Mouse (Mus musculus) kidney, adult 11 months (tissue): ENCODE data around the gene Prr19.
A peak's percentile ranks its signal among the peaks of the same experiment; 100 is the strongest.
"Not testable (repeated sequence)": the region's sequence is repeated elsewhere in the genome, so short reads cannot be mapped to it uniquely, and the experiment has no call there.

Experiments
- DNase-seq: peaks from one replicate; pipeline ENCODE4 v3.0.0; 2022

Gene Prr19

DNA sequence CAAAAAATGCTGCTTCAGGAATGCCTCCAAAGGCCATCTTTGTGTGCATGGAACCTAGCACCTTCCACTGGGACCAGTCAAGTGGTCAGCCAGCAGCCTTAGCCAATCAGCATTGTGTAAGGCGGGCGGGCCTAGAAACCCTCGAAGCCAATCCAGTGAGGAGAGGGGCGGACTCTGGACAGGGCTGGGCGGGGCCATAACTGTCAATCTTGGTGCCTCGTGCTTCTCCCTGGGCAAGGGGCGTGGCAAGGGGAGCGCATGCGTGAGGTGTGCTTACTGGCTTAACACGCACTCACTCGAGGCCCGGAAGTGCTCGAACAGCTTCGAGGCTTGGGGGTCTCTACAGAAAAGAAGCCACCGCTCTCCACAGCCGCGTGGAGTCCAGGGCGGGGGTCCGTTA, at the start of gene Prr19:
TSS of gene Prr19 (plus strand) at position 349 of the 400 bp plus-strand sequence.
- no peak for DNase-seq

DNA sequence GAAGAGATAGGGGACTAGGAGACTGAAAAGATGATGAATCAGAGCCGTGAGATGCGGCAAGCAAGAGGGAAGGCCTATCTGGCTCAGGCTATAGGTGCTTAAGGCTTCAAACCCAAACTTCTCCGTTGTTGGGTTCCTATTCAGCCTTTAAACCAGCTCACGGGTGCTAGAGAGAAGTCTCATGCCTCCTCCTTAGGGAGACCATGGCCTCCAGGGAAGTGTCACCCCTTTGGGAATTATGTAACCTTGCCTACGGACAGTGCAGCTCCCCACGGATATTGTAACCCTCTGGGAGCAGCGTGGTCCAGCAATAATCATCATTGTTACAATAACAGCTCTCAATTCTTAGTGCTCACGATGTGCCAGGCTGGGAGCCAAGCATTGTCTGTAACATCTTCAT, 49.4 kb upstream of the Prr19 start:
- peak; percentile 19 for DNase-seq

DNA sequence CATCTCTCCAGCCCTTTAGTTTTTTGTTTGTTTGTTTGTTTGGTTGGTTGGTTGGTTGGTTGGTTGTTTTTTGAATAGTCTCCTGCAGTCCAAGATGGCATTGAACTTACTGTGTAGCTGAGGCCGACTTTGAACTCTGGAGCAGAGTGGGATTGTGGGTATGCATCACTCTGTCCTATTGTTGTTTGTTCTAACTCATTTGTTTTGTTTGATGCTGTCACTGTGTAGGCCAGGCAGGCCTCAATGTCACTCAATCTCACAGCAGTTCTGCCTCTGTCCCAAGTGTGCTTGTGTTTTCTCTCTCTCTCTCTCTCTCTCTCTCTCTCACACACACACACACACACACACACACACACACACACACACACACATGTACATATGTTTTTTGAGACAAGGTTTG, 39.3 kb upstream of the Prr19 start:
- DNase-seq, result no peak

DNA sequence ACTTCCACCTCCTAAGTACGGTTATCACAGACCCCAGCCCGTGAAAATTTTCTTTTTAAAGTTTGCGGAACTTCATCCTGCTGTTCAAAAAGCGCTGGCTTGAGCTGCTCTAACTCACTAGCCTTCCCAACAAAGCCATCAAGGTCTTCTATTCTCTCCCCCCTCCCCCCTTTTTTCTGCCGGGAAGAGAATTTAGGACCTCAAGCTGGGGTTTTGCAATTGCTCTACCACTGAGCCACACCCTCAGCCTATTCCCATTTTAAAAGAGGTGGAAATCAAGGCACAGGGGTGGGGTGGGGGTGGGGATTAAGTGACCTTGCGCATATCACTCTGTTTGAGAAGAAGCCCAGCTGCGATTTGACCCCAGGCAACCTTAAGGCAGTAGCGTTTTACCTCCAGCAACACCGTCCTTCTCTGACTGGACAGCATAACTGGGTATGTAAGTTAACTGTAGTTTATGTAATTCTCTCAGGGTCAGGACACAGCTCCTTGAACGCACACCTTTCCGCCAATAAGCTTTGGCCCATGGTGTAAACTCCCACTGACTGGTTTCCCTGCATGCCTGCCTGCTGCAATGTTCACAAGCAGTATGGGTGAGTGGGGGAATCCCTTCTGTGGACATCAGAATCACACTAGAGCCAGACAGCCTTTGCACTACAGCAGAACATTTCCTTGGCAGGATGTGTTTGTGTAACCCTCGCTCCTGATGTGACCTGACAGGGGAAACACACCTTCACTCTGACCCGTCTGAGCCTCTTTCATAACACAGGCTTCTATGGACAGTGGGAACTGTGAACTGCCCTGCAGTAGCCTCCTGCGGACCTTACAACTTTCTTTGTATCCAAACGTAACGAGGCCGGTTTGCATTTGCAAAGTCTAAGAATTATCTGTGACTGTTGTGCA, 37.0 kb upstream of the Prr19 start:
- DNase-seq, result peak; percentile 28

DNA sequence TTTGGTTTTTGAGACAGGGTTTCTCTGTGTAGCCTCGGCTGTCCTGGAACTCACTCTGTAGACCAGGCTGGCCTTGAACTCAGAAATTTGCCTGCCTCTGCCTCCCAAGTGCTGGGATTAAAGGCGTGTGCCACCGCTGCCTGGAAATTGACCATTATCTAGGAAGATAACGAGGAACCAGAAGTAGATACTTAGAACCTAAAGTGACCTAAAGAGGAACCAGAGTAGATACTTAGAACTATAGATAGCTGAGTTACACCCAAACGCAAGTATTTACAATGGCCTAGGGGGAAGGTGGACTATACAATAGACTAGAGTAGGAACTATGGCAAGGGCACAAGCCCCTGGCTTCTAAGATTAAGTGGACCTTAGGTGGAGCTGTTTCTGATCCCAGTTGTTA, 35.5 kb upstream of the Prr19 start:
- DNase-seq, result not testable (repeated sequence)

DNA sequence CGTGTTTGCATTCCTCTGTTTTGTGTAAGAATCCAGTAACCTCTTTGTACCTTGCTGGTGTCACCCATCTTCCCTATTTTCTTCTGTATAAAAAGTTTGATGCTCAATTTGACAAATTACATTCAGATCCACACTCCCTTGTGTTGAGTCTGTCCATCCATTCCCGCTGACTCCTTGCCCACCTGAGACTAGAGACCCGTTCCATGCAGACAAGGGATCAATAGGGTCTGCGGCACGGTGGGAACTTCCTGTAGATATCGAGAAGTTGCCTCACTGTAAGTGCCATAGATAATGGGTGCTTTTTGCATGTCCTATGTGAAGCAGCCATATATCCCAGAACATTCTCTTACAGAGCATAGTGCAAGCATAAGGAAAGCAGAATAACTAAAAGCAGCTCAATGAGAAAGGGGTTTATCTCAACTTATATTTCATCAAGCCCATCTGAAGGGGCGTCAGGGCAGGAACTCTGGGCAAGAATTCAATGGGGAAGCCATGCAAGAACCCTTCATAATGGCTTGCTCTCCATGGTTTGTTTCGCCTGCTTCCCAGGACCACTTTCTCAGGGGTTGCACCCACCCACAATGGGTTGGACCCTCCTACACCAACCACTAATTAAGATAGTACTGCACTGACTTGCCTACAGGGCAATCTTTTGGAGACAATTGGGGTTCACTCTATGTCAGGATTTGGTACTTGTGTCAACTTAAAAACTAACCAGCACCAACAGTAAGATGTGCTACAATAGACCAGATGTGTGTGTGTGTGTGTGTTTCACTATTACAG, 34.8 kb upstream of the Prr19 start:
- peak; percentile 36 for DNase-seq

DNA sequence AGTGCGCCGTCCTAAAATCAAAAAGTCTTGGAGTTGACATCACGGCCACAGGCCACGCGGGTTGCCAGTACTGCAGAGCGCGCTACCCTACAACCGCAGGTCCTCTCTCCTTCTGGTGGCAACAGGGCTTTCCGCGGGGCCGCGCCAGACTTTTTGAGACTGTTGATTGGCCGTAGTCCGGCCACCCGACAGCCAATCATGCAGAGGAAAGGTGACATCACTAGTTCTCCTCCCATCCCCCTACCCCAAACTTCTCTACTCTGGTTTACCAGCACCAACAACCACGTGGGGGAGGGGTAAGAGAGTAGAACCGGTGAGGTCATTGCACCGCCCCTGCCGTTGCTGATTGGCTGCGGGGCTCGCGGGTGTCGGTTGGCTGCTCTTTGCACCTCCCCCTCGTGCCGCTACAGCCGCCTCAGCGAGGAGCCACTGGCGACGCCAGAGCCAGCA, 33.9 kb upstream of the Prr19 start, which contains the start of gene Cic:
TSS of gene Cic (plus strand) at position 404 of the 450 bp plus-strand sequence.
- DNase-seq, result peak; percentile 100

DNA sequence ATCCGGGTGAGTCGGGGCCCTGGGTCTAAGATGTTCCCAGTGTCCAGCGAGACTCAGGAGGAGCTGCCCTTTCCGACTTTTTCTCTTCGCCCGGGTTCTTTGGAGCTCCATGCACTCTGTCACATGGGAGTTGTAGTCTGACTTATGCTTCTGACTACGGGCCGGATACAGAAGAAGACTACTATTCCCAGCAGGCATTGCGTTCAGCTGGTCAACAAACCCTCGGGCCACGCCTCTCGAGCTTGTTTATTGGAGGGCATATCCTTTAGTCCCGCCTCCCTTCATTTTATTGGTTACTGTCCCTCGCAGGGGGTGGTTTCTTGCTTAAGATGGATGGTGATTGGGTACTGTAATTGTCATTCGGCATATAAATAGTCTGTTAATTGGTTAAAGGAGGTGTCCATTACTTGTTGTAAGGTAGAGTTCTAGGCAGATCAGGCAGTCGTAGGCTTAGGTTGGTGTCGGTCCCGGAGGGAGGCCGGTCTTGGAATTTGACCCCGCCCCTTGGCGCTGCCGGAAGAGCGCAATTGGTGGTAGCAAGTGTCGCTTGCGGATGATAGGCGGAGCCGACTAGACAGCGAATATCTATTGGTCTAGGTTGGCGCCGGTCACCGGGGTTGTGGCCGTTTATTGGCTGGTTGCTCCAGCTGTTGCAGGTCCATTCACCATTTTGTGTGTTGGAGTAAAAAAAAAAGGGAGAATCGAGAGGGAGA, 33.3 kb upstream of the Prr19 start:
- DNase-seq, result peak; percentile 100

DNA sequence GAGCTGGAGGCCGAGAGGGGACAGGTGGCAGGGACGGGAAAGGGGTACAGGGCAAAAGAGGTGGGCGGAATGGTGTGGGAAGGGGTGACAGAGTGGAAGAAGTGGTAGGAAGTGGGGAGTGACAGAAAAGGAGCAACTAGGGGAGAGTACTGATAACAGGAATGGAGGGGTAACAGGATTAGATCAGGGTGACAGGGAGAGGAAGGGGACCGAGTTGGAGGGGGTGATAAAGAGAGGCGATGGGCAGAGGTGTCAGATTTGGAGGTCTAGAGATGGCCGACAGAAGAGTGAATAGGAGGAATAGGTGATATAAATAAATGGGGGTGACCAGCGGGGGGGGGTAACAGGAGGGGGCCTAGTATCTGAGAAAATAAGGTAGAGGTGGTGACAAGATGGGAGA, 32.6 kb upstream of the Prr19 start:
- no peak for DNase-seq

DNA sequence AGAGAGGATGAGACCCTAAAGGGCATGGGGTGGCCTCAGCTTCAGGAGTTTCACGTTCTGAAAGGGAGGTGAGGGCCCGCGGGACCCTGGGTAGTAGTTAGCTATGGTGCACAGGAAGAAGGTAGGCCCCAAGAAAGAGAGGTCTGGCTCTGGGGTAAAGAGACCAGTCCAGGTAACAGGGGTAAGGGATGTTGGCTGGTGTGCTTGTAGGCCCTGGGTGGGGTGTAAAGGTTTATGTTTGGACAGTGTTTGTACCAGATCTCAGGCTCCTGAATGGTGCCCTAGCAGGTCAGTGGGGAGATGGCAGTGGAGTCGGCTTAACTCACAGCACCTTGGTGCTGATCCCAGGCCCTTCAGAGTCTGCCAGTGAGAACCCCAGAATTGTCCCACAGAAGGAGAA, 32.2 kb upstream of the Prr19 start:
- no peak for DNase-seq

DNA sequence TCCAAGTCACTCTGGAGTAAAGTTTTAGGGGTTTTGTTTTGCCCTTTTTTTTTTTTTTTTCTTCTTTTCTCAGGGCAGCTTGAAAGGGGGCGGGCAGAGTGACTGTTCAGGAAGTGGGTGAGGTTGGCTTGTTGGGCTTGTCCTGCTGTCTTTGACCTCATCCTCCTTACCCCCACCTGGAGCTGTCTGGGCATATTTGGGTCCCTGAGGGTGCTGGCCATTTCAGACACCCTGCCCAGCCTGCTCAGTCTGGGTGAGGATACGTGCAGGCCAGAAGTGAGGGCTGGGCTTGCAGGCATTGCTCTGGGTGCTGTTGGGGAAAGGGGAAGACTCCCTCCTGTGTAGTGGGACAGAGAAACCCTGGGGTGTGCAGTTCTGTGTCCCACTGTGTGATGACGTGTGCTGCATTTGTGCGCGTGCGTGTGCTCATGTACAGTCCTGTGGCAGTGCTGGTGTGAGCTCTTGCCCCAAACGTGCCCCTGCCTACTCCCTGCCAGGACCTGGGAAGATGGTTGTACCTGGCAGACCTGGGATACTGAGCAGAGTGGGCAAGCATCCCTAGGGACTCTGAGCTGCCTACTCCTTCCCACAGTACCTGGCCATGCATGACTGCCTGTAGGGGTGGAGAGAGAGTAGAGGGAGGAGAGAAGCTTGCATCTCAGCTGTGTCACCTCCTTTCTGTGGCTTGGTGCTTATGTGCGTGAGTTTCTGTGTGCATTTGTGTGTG, 31.5 kb upstream of the Prr19 start:
- no peak for DNase-seq

DNA sequence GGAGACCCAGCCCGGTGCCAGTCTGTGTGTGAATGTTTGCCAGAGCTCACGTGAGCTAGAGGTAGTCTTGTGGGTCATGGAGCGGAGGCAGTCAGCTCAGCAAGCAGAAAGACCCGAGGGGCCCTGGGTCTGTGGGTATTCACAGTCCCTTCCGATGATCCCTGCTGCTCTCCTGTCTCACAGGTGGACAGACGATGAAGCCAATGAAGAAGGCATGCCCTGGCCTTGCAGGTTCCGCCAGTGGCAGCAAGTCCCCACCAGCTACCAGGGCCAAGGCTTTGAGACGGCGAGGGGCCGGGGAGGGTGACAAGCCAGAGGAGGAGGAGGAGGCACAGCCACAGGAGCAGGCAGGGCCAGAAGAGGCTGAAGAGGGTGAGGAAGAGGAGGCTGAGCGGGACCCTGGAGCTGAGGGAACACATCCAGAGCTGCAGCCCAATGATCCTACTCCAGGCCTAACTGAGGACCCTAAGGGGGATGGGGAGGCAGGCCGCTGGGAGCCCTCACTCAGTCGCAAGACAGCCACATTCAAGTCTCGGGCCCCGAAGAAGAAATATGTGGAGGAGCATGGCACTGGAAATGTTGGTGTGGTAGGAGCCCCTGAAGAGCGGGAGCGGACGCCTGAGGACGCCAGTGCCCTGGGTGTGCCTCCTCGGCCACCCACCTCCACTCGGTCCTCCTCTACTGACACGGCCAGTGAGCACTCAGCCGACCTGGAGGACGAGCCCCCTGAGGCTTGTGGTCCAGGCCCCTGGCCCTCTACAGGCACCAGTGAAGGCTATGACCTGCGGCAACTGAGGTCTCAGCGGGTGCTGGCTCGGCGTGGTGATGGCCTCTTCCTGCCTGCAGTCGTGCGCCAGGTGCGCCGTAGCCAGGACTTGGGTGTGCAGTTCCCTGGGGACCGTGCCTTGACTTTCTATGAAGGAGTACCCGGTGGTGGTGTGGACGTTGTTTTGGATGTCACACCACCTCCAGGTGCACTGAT, 30.3 kb upstream of the Prr19 start:
- peak; percentile 15 for DNase-seq

DNA sequence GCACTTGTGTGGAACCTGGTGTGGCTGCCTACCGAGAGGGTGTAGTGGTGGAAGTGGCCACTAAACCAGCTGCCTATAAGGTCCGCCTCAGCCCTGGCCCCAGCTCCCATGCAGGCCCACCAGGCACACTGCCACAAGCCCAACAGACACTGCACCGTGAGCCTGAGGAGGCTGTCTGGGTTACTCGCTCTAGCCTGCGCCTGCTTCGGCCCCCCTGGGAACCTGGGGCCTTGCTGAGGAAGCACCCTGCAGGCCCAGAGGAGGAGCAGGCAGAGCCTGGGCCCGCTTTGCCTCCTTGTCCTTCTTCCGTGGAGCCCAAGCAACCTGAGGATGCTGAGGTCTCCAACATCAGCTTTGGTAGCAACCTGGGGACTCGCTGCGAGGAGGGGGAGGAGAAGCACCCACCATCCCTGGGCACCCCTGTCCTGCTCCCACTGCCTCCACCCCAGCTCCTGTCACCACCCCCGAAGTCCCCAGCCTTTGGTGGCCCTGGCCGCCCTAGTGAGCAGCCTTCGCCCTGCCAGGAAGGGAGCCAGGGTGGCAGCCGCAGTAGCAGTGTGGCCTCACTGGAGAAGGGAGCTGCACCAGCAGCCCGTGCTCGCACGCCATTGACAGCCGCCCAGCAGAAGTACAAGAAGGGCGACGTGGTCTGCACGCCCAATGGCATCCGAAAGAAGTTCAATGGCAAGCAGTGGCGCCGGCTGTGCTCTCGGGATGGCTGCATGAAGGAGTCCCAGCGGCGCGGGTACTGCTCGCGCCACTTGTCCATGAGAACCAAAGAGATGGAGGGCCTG, 29.4 kb upstream of the Prr19 start:
- no peak for DNase-seq

DNA sequence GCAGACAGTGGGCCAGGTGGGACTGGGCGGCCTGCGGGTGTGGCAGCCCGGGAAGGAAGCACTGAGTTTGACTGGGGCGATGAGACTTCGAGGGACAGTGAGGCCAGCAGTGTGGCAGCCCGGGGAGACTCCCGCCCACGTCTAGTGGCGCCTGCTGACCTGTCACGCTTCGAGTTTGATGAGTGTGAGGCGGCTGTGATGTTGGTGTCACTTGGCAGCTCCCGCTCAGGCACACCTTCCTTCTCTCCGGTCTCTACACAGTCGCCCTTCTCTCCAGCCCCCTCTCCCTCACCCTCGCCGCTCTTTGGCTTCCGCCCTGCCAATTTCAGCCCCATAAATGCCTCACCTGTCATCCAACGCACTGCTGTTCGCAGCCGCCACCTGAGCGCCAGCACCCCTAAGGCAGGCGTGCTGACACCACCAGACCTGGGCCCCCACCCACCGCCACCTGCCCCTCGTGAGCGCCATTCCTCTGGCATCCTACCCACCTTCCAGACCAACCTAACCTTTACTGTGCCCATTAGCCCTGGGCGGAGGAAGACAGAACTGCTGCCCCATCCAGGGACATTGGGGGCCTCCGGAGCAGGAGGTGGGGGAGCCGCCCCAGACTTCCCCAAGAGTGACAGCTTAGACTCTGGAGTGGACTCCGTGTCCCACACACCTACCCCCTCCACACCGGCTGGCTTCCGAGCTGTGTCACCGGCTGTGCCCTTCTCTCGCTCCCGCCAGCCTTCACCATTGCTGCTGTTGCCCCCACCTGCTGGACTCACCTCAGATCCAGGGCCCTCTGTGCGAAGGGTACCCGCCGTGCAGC, 28.6 kb upstream of the Prr19 start:
- DNase-seq, result no peak

DNA sequence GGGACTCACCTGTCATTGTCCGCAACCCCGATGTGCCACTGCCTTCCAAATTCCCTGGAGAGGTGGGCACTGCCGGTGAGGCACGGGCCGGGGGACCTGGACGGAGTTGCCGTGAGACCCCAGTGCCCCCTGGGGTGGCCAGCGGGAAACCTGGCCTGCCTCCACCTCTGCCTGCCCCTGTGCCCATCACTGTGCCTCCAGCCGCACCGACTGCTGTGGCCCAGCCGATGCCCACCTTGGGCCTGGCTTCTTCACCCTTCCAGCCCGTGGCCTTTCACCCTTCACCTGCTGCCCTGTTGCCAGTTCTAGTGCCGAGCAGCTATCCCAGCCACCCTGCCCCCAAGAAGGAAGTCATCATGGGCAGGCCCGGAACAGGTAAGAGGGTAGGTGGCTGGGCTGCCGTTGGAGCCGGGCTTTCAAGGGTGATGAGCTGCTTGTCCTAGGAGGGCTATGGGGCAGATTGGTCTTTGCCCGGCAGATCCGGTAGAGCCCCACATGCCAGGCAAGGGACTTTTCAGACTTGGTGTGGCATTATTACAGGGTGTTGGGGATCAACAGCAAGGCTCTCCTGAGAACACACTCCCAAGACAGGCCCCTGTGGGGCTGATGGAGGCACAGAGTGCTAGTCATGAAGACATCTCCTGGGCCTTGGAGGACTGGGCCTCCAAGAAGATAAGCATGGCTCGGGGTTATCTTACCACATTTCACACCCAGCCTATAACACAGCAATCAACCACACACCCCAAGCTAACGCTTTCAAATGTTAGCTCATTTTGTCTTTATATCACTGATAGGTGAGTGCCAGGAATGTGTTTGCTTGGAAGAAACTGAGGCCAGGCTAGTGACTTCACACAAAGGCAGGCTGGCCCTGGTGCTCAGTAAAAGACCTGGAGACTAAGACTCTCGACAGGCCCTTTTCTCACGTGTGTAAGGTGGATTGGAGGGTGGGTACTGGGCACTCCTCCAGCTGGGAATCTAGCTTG, 27.7 kb upstream of the Prr19 start:
- no peak for DNase-seq

DNA sequence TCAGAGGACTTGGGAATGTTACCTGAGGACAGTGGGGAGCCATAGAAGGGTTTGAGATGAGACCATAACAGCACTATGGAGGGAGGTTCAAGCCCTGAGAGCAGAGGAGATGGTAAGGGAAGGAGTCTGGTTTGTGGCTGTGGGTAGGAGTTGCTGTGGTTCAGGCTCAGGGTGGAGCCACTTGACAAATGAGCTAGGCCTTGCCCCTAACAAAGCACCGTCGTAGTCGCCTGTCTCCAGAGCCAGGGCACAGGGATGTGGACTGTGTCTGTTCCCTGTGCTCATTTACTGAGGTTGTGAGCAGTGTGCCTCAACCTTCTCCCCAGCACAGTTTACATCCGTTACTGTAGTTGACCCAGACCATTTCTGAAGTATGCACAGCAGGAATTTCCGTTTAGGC, 26.6 kb upstream of the Prr19 start:
- DNase-seq, result no peak

DNA sequence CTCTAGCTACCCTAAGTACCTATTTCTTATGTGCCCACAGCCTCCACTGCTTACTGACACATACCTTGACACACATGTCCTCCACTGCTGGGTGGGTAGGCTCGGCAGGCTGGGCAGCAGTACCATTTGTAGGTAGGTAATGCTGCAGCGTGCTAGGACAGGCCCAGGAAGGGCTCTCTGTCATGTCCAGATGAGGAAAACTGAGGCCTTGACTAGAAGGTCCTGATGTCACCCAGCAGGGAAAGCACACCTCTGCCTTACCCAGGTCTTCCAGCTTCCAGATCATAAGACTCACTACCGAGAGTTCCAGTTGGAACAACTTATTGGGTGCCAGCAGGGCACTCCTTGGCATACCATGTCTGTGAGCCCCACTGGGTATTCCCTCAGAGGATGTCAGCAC, 26.2 kb upstream of the Prr19 start:
- no peak for DNase-seq
